Mouse (Mus musculus) retina, postnatal 7 days (tissue): ENCODE measurements around the gene Asna1.

Experiments
- DNase-seq: peaks from one replicate; pipeline ENCODE4 v3.0.0-alpha.2; 2012; ENCODE audit warnings: low read depth, low spot score

The Asna1 gene

GRCm38 (mm10) chr8:84990349-84990748 lies 34.7 kb downstream of the Asna1 start, which contains the start of gene Hook2:
Gene Hook2 (plus strand): TSS chr8:84990603.
- DNase-seq = peak; percentile 97

- peak; percentile 85 for DNase-seq
These were observed 35.3 kb downstream of the Asna1 start for GRCm38 (mm10) chr8:84989810-84990209.

GRCm38 (mm10) chr8:84989311-84989731 lies 35.8 kb downstream of the Asna1 start:
- DNase-seq = no peak

GRCm38 (mm10) chr8:84987903-84988302 lies 37.2 kb downstream of the Asna1 start:
- no peak for DNase-seq

GRCm38 (mm10) chr8:84987388-84987787 lies 37.7 kb downstream of the Asna1 start:
- no peak for DNase-seq

- DNase-seq = no peak
These were observed 38.6 kb downstream of the Asna1 start for GRCm38 (mm10) chr8:84986379-84986945.

- peak; percentile 74 for DNase-seq
These were observed 39.2 kb downstream of the Asna1 start for GRCm38 (mm10) chr8:84985684-84986378.

GRCm38 (mm10) chr8:84985049-84985683 lies 39.9 kb downstream of the Asna1 start:
- no peak for DNase-seq

DNA sequence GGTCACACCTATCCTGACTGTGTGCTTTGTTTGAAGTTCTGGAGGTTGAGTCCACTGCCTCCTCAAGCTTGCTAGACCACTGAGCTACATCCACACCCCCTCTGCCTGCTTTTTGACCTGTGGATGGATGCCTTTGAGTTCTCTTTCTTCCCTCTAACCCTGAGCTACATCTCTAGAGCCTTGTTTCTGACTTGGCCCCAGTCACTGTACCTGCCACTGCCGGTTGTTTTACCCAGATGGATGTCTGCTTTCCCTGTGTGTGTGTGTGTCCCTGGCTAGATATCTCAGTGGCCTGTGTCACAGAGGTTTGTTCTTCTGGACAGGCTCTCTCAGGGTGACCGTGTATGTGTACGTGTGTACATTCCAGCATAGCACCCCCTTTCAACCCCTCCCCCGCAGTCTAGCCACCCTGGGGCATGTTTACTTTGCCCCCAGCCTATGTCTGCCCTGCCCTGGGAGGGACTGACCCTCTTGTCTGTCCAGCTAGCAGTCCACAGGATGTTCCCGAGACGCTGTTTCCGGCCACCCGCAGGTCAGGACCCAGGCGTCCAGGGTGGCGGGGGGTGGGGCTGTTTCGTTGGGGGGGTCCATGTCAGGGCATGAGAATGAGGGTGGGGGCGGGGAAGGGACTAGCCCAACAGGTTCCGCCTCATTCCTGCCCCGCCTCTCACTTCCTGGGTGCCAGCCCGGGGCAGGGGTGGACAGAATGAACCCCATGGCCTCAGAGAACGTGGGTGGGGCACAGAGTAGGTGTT lies 40.6 kb downstream of the Asna1 start:
- no peak for DNase-seq

DNA sequence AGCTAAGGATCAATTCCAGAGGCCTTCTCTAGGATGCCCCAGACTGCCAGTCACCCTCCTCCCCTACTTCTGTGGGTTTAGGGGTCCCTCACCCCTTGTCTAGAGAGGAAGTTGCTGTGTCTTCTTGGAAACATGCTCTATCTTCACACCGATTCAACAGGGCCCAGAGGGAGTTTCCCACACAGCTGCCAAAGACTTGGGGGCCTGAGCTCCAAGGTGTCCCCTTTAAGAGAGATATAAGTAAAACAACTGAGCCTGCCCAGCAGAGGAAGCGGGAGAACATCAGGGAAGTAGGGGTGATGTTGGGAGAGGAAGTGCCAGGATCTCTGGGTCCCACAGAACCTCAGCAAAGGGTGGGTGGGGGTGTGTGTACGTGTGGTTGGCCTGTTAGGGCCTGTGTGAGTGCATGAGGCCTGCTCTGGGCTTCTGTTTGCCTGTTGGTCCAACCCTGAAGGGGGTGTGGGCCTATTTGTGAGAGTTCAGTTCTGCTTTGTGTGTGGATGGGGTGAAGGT lies 42.5 kb downstream of the Asna1 start:
- no peak for DNase-seq

GRCm38 (mm10) chr8:84981644-84982498 lies 43.2 kb downstream of the Asna1 start:
- no peak for DNase-seq

- DNase-seq = peak; percentile 65
These were observed 44.3 kb downstream of the Asna1 start for GRCm38 (mm10) chr8:84980622-84981358.

- peak; percentile 86 for DNase-seq
These were observed 45.3 kb downstream of the Asna1 start for GRCm38 (mm10) chr8:84979599-84980421.

DNA sequence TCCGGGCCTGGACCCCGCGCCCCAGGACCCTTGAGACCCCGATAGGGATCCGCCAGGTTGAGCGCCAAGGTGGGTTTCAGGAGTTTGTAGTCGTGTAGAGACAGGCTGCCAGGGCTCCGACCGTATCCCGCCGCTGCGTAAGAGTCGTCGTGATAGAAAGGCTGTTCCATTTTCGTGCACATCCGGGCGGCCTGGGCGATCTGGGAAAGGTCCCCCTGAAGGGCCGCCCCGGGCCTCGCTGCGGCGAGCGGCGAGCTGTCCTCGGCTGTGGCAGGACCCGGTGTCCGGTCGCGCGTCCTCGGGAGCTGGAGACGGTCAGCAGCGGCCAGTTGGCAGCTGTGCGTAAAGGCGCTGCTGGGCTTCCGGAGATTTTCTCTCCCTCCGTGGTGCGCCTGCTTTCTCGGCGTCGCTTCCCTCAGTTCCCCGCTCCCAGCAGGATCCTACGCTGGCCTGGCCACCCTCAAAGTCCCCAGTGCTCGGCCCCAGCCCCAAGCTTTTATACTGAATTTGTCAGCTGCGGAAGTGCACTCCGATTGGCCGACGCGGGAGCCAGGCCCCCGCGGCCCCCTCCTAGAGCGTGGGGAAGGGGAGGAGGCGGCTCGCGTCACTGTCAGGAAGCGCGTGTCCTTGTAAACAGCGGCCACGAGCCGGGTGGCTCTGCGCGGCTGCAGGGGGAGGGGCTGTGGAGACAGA lies 46.7 kb downstream of the Asna1 start, which contains the start of gene Junb:
Gene Junb, minus strand, starts transcription at position 471 of the 693 bp plus-strand sequence.
- DNase-seq = peak; percentile 89

- DNase-seq = no peak
These were observed 47.4 kb downstream of the Asna1 start for GRCm38 (mm10) chr8:84977435-84978247.

DNA sequence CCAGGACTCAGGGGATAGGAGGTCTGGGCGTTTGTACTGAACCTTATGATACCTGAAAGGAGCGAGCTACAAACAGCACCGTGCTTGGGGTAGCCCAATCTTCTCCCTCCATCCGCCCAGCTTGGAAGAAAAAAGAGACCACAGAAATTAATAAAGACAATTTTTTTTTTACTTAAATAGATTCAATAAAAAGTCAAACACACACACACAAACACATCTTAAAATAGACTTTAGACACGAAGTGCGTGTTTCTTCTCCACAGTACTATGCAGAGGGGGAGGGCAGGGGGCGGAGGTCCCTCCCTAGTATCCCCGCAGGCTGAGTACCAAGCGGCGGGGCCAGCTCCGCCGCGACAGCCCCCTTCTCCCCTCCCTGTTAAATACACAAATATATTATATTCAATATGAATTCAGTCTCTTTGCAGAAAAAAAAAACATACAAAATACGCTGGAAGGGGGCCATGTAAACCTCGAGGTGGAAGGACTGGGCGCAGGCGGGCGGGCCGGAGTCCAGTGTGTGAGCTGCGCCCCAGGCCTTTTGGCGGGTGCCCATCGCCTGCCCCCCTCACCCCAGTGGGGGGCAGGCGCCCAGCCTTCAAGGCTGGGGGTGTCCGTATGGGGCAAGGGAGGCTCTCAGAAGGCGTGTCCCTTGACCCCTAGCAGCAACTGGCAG lies 48.2 kb downstream of the Asna1 start:
- no peak for DNase-seq
